Mouse (Mus musculus): ENCODE results near the gene Shh.

DNA sequence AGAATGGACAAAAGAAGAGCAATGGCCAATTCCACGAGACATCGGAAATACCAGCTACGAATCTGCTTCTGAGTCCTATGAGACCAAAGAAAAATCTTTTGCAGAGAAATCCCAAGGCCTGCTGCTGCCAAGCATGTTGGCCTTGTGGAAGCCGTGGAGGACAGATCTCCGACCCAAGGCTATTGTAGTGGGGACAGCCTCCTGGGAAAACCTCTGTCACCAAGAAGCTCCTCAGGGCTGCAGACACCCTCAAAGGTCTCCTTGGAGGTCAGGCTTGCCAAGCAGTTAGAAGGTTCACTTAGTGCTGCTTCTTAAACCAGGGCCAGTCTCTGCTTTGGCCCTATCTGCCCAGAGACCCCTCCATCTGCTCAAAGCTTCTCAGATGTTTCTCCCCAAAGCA, 11.3 kb downstream of the Shh start:
- TF ChIP-seq CTCF (IDR thresholded peaks at IDR 0.05; ENCODE audit: low read depth, low read length) (no peak), POLR2AphosphoS5 (IDR thresholded peaks at IDR 0.05; ENCODE audit: insufficient replicate concordance, low read depth, low read length) (no peak), TAL1 (conservative IDR thresholded peaks at IDR 0.05; ENCODE audit: low read depth, low read length) (no peak), GATA1 (IDR thresholded peaks at IDR 0.05; ENCODE audit: borderline replicate concordance, low read length) (no peak)

Data from G1E (cell line).